Mouse (Mus musculus): ENCODE measurements around the gene Ndufa6. TPM values are rescaled to one million over a fixed set of nuclear protein-coding genes. Genes with fewer than 3 reads are reported as not detected.

Ndufa6 gene
- total RNA-seq, 2 experiments from 2014 or later: 206 to 211 TPM

GRCm38 (mm10) chr15:82346580-82347302, 7.4 kb downstream of the Ndufa6 start:
- no peak for DNase-seq (ENCODE audit: extremely low spot score in 1 of 2, low spot score in 2 of 2)
- intact Hi-C loops (cut with DNase I): loop anchor here (2.0 kb wide), 1 partner anchor 72 kb away; the partner anchor contains the start of gene Sept3
- peak overlapping the region; percentile 91 for H3K4me3 ChIP-seq
- peak overlapping the region; percentile 94 for H3K27ac ChIP-seq
- TF ChIP-seq CTCF (IDR thresholded peaks at IDR 0.05): no peak; the same call in 1 of the 2 replicates

GRCm38 (mm10) chr15:82345820-82346470, 8.2 kb downstream of the Ndufa6 start:
- DNase-seq (ENCODE audit: extremely low spot score in 1 of 2, low spot score in 2 of 2): peak; percentile 96 to 98
- no peak for TF ChIP-seq CTCF (IDR thresholded peaks at IDR 0.05)
- Histone ChIP-seq H3K4me3 (peak overlapping the region; percentile 91), H3K27ac (peak overlapping the region; percentile 94)
- intact Hi-C loops (cut with DNase I): loop anchor here (2.0 kb wide), 1 partner anchor 71 kb away; the partner anchor contains the start of gene Sept3

DNA sequence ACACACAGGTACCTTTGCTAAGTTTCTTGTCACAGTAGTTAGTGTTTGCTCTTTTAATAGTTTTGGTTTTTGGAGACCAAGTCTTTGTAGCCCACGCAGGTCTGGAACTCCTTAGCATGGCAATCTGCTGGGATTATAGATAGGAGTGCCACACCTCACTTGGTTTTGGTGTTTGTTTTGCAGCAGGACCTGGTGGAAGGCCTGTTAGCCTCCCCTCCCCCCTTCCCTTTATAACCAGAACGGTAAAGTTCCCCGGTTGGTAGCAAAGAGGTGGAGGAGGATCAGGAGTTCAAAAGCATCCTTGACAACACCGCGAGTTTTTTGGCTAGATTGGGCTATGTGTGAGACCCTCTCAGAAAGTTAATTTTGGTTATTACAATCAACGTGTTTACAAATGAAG, 9.2 kb downstream of the Ndufa6 start:
- Histone ChIP-seq H3K4me3 (no peak overlapping the region), H3K27ac (no peak overlapping the region)
- no peak for DNase-seq (ENCODE audit: extremely low spot score in 1 of 2, low spot score in 2 of 2)
- intact Hi-C loops (cut with DNase I): no loop called here
- no peak for TF ChIP-seq CTCF (IDR thresholded peaks at IDR 0.05)

DNA sequence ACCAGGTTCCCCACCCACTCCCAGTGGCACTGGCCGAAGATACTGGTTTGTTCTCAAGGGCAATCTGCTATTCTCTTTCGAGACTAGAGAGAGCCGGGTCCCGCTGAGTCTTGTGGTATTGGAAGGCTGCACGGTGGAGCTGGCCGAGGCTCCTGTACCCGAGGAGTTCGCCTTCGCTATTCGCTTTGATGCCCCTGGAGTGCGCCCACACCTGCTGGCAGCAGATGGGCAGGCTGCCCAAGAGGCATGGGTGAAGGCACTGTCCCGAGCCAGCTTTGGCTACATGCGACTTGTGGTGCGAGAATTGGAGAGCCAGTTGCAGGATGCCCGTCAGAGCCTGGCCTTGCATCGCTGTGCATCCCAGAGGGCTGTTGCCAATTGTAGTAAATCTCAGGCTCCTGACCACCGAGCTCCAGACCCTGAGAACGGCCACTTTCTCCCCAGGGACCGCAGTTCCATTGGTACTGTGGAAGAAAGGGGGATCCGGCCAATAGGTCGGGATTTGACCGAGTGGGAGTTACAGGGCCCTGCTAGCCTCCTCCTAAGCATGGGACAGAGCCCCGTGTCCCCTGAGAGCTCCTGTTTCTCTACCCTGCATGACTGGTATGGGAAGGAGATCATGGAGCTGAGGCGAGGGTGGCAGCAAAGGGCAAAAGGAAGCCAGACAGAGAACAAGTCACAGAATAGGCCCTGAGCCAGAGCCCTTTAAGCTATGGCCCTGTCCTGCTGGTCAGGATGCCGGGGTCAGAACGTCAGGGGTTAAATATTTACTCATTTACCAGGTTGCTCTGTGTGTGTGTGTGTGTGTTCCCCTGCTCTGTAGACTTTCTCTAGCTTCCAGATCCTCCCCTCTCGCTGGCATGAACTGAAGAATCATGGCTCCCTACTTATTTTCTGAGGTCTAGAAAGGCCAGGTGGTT, 10.5 kb downstream of the Ndufa6 start:
- TF ChIP-seq CTCF (IDR thresholded peaks at IDR 0.05): no peak
- DNase-seq (ENCODE audit: extremely low spot score in 1 of 2, low spot score in 2 of 2): no peak
- H3K27ac ChIP-seq: no peak overlapping the region
- H3K4me3 ChIP-seq: no peak overlapping the region
- intact Hi-C loops (cut with DNase I): no loop called here

GRCm38 (mm10) chr15:82342543-82342935, 11.6 kb downstream of the Ndufa6 start:
- intact Hi-C loops (cut with DNase I): no loop called here
- no peak for TF ChIP-seq CTCF (IDR thresholded peaks at IDR 0.05)

GRCm38 (mm10) chr15:82341675-82342542, 12.2 kb downstream of the Ndufa6 start:
- Histone ChIP-seq H3K4me3 (no peak overlapping the region), H3K27ac (no peak overlapping the region)
- TF ChIP-seq CTCF (IDR thresholded peaks at IDR 0.05): no peak
- intact Hi-C loops (cut with DNase I): no loop called here
- DNase-seq (ENCODE audit: extremely low spot score in 1 of 2, low spot score in 2 of 2): no peak

More at GRCm38 (mm10) chr15:82342543-82342935, 11.6 kb downstream of the Ndufa6 start:
- DNase-seq (ENCODE audit: extremely low spot score in 1 of 2, low spot score in 2 of 2): no peak
- Histone ChIP-seq H3K4me3 (no peak overlapping the region), H3K27ac (no peak overlapping the region)

DNA sequence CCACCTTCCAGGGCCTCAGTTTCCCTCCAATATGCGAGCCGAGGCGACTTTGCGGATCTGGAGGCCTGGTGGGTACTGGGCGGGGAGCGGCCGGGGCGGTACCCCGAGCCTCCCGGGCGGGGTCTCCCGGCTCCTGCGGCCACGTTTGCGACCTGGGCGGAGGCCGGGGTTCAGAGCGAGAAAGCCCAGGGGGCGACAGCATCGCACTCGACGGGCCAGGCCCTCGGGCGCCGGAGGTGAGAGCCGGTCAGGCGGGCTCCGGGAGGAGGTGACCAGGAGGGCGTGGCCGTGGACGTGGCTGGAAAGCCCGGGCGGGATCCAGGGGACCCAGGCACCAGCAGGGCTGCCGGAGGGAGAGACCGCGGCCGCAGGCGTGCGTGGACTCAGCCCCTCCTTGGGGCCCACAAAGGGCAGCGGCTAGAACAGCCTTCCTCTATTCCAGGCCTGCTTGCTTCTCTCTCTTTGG, 13.1 kb downstream of the Ndufa6 start:
- no peak for DNase-seq (ENCODE audit: extremely low spot score in 1 of 2, low spot score in 2 of 2)
- Histone ChIP-seq H3K4me3 (peak overlapping the region; percentile 30), H3K27ac (no peak overlapping the region)
- intact Hi-C loops (cut with DNase I): no loop called here
- no peak for TF ChIP-seq CTCF (IDR thresholded peaks at IDR 0.05)

GRCm38 (mm10) chr15:82340414-82341035, 13.6 kb downstream of the Ndufa6 start:
- no peak for TF ChIP-seq CTCF (IDR thresholded peaks at IDR 0.05)
- no peak for DNase-seq (ENCODE audit: extremely low spot score in 1 of 2, low spot score in 2 of 2)
- Histone ChIP-seq H3K4me3 (no peak overlapping the region), H3K27ac (no peak overlapping the region)
- intact Hi-C loops (cut with DNase I): no loop called here

- no peak for TF ChIP-seq CTCF (IDR thresholded peaks at IDR 0.05)
- Histone ChIP-seq H3K4me3 (no peak overlapping the region), H3K27ac (no peak overlapping the region)
- intact Hi-C loops (cut with DNase I): no loop called here
- no peak for DNase-seq (ENCODE audit: extremely low spot score in 1 of 2, low spot score in 2 of 2)
Observed at GRCm38 (mm10) chr15:82339634-82340254, 14.4 kb downstream of the Ndufa6 start.

DNA sequence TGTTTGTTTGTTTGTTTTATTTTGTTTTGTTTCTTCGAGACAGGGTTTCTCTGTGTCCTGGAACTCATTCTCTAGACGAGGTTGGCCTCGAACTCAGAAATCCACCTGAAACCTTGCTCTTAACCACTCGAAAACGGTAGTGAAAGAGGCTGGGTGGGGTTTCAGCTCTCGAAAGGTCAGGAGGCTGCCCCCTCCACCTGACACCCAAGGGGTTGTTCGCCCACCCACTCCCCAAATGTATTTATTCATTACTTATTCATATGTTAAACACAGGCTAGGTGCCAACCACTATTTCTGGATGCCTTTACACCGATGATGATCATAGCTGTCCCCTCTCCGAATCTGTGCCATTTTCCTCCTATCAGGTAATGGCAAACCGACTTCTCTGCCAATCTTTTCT, 15.0 kb downstream of the Ndufa6 start:
- no peak for DNase-seq (ENCODE audit: extremely low spot score in 1 of 2, low spot score in 2 of 2)
- Histone ChIP-seq H3K27ac (peak overlapping the region; percentile 73; the same call in 1 of the 2 replicates), H3K4me3 (peak overlapping the region; percentile 86)
- TF ChIP-seq CTCF (IDR thresholded peaks at IDR 0.05): no peak
- intact Hi-C loops (cut with DNase I): no loop called here

All from left cerebral cortex, adult 2 months (tissue).